Mouse (Mus musculus): ENCODE data around the gene Marc2. TPM values are rescaled to one million over a fixed set of nuclear protein-coding genes. Genes with fewer than 3 reads are reported as not detected.

The Marc2 gene
- polyA plus RNA-seq (2017; shearing (Covaris generic)) = 100 to 1,000 TPM; 300 to 332 TPM

GRCm38 (mm10) chr1:184846092-184846750, at the start of gene Marc2:
Gene Marc2, minus strand, starts transcription at chr1:184846451.

GRCm38 (mm10) chr1:184882281-184883268, 36.3 kb upstream of the Marc2 start, which contains the start of gene C130074G19Rik:
Gene C130074G19Rik, minus strand, starts transcription at chr1:184883218.

GRCm38 (mm10) chr1:184810780-184811575, 35.3 kb downstream of the Marc2 start, which contains the start of gene Marc1:
Gene Marc1, minus strand, starts transcription at chr1:184811313.

Other genes starting within 250 kb of the Marc2 start
- gene Hlx, start 113.8 kb downstream of the Marc2 start, polyA plus RNA-seq (2017; shearing (Covaris generic)) = under 1 TPM in 1 of 2 experiments, not detected in 1; 0.57 TPM
- under 1 TPM; 0.25 to 0.75 TPM for gene Marc1, start 35.1 kb downstream of the Marc2 start, polyA plus RNA-seq (2017; shearing (Covaris generic))
- not detected for gene C130074G19Rik, start 36.8 kb upstream of the Marc2 start, polyA plus RNA-seq (2017; shearing (Covaris generic))
- under 1 TPM in 1 of 2 experiments, not detected in 1; 0.70 TPM for gene Mark1, start 153.1 kb upstream of the Marc2 start, polyA plus RNA-seq (2017; shearing (Covaris generic))

All from inflammation-experienced regulatory T-cells (primary cell).